Mouse (Mus musculus): ENCODE results near the gene Rab3c. TPM values are rescaled to one million over a fixed set of nuclear protein-coding genes. Genes with fewer than 3 reads are reported as not detected.

Gene Rab3c
- total RNA-seq, 2 experiments from 2014 or later = not detected

GRCm38 (mm10) chr13:110034885-110035284, 245.9 kb downstream of the Rab3c start:
- ATAC-seq (replicated peaks; ENCODE audit: poor library complexity, severe bottlenecking) = peak; percentile 38

GRCm38 (mm10) chr13:110034041-110034440, 246.8 kb downstream of the Rab3c start:
- ATAC-seq (replicated peaks; ENCODE audit: poor library complexity, severe bottlenecking) = peak; percentile 62

GRCm38 (mm10) chr13:110031886-110032285, 248.9 kb downstream of the Rab3c start:
- ATAC-seq (replicated peaks; ENCODE audit: poor library complexity, severe bottlenecking) = peak; percentile 67

GRCm38 (mm10) chr13:110031061-110031460, 249.7 kb downstream of the Rab3c start:
- ATAC-seq (replicated peaks; ENCODE audit: poor library complexity, severe bottlenecking) = no peak

GRCm38 (mm10) chr13:110024381-110025161, 256.2 kb downstream of the Rab3c start:
- no peak for ATAC-seq (replicated peaks; ENCODE audit: poor library complexity, severe bottlenecking)

- peak; percentile 54 for ATAC-seq (replicated peaks; ENCODE audit: poor library complexity, severe bottlenecking)
Observed at GRCm38 (mm10) chr13:110023031-110023430, 257.8 kb downstream of the Rab3c start.

GRCm38 (mm10) chr13:110019774-110020173, 261.0 kb downstream of the Rab3c start:
- no peak for ATAC-seq (replicated peaks; ENCODE audit: poor library complexity, severe bottlenecking)

- ATAC-seq (replicated peaks; ENCODE audit: poor library complexity, severe bottlenecking) = peak; percentile 11
Observed at GRCm38 (mm10) chr13:110018941-110019743, 261.7 kb downstream of the Rab3c start.

GRCm38 (mm10) chr13:110018431-110018901, 262.3 kb downstream of the Rab3c start:
- ATAC-seq (replicated peaks; ENCODE audit: poor library complexity, severe bottlenecking) = peak; percentile 98

- no peak for ATAC-seq (replicated peaks; ENCODE audit: poor library complexity, severe bottlenecking)
Observed at GRCm38 (mm10) chr13:110012029-110012428, 268.8 kb downstream of the Rab3c start.

GRCm38 (mm10) chr13:110010876-110011275, 269.9 kb downstream of the Rab3c start:
- no peak for ATAC-seq (replicated peaks; ENCODE audit: poor library complexity, severe bottlenecking)

- ATAC-seq (replicated peaks; ENCODE audit: poor library complexity, severe bottlenecking) = no peak
Observed at GRCm38 (mm10) chr13:110008539-110008938, 272.3 kb downstream of the Rab3c start.

GRCm38 (mm10) chr13:110006106-110006781, 274.6 kb downstream of the Rab3c start:
- peak; percentile 66 for ATAC-seq (replicated peaks; ENCODE audit: poor library complexity, severe bottlenecking)

Other genes starting within 250 kb of the Rab3c start
- 26.9 and 27.4 TPM in 2 replicates for gene Gapt, start 76.2 kb upstream of the Rab3c start, total RNA-seq (2014; fragmentation: Nextera tagmentation)
- 3.9 and 8.3 TPM in 2 replicates for gene Gapt, start 76.2 kb upstream of the Rab3c start, total RNA-seq (2017)
- not detected in 2 replicates for gene Plk2, start 114.0 kb upstream of the Rab3c start, total RNA-seq (2014; fragmentation: Nextera tagmentation)
- 2.3 and 5.2 TPM in 2 replicates for gene Plk2, start 114.0 kb upstream of the Rab3c start, total RNA-seq (2017)

Measured in granulocyte monocyte progenitor cell, adult 5-6 weeks (primary cell).